26 mouse cellular contexts compared by ENCODE assay signal in the genomic region with DNA sequence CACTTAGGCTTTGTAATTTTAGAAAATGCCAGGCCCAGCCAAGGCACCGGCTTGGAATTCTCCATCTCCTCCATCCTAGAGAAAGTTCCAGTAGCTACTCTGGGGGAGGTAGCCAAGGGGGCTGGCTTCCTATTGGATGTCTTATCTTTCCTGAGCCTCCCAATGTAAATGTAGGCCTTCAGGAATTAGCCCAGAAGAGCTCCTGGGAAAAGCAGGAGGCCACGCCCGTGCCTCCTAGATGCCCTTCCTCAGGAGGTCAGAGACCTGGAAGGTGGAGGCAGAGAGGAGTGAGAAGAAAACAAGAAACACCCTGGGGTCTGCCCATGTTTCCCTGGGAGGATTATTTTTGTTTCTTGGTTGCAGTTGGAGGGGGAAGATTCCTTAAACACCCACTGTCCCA. TPM values are rescaled to one million over a fixed set of nuclear protein-coding genes. Genes with fewer than 3 reads are reported as not detected.
DNase-seq lines count a peak whose midpoint lies in the region; ATAC-seq and TF ChIP-seq lines count a peak whose summit lies in the region.
"Had no signal": no experiment of that assay in that cellular context is flagged by ENCODE, and none has a peak within 500 bp of the region (broad histone marks: within the 10 kb centered on the region; RNA-seq: fewer than 3 reads in every experiment).

No protein-coding gene starts in this region.

- no peak overlapping the region for H3K4me3 ChIP-seq in heart, embryonic 10.5 days
- no peak overlapping the region for H3K4me3 ChIP-seq in lung, postnatal 0 days (ENCODE audit: low read depth, low read length)
- H3K4me3 ChIP-seq: embryonic facial prominence, embryonic 10.5 days; embryonic facial prominence, embryonic 13.5 days; erythroblast, embryonic 14.5 days; forebrain, embryonic 12.5 days; forebrain, embryonic 15.5 days; heart, embryonic 13.5 days; hindbrain, embryonic 12.5 days; hindbrain, embryonic 15.5 days had no signal

- H3K27me3 ChIP-seq in heart, embryonic 10.5 days (ENCODE audit: insufficient read depth, poor library complexity, severe bottlenecking) = no peaks in the 10 kb centered on the region
- H3K27me3 ChIP-seq in lung, postnatal 0 days (replicated peaks; ENCODE audit: insufficient read depth, low read length) = no peaks in the 10 kb centered on the region
- H3K27me3 ChIP-seq: embryonic facial prominence, embryonic 13.5 days; forebrain, embryonic 12.5 days; forebrain, embryonic 15.5 days; heart, embryonic 13.5 days; hindbrain, embryonic 12.5 days; hindbrain, embryonic 15.5 days had no signal

- TF ChIP-seq EP300 in lung, postnatal 0 days (IDR thresholded peaks at IDR 0.05) = no peak

- H3K27ac ChIP-seq in heart, embryonic 10.5 days = peak overlapping the region; percentile 49; the same call in 1 of the 2 replicates
- peak overlapping the region; percentile 92 for H3K27ac ChIP-seq in lung, postnatal 0 days (ENCODE audit: low read length)
- H3K27ac ChIP-seq: embryonic facial prominence, embryonic 10.5 days; embryonic facial prominence, embryonic 13.5 days; forebrain, embryonic 12.5 days; forebrain, embryonic 15.5 days; heart, embryonic 13.5 days; hindbrain, embryonic 12.5 days; hindbrain, embryonic 15.5 days had no signal

- ATAC-seq in lung, postnatal 0 days = no peak
- ATAC-seq: forebrain, embryonic 15.5 days had no signal

- no peaks in the 10 kb centered on the region for H3K9me3 ChIP-seq in heart, embryonic 10.5 days
- no peaks in the 10 kb centered on the region for H3K9me3 ChIP-seq in lung, postnatal 0 days (ENCODE audit: low read length)
- H3K9me3 ChIP-seq: embryonic facial prominence, embryonic 10.5 days; embryonic facial prominence, embryonic 13.5 days; forebrain, embryonic 12.5 days; forebrain, embryonic 15.5 days; heart, embryonic 13.5 days; hindbrain, embryonic 12.5 days; hindbrain, embryonic 15.5 days had no signal

- TF ChIP-seq CTCF in lung, postnatal 0 days (IDR thresholded peaks at IDR 0.05) = no peak

- peaks cover 40% of the 10 kb centered on the region for H3K36me3 ChIP-seq in heart, embryonic 10.5 days
- no peaks in the 10 kb centered on the region for H3K36me3 ChIP-seq in lung, postnatal 0 days (ENCODE audit: insufficient read depth, low read length)
- H3K36me3 ChIP-seq: forebrain, embryonic 15.5 days; hindbrain, embryonic 15.5 days had no signal

- H3K4me2 ChIP-seq in lung, postnatal 0 days (replicated peaks; ENCODE audit: low read depth, low read length) = no peak overlapping the region
- H3K4me2 ChIP-seq: embryonic facial prominence, embryonic 13.5 days; forebrain, embryonic 12.5 days; forebrain, embryonic 15.5 days; heart, embryonic 13.5 days; hindbrain, embryonic 12.5 days; hindbrain, embryonic 15.5 days had no signal

- 71% methylated on average over 3 of the region's 3 CpGs for WGBS in heart, embryonic 10.5 days
- WGBS in lung, postnatal 0 days = 50% methylated on average over 3 of the region's 3 CpGs

- H3K9ac ChIP-seq in lung, postnatal 0 days (replicated peaks; ENCODE audit: low read depth) = no peak overlapping the region
- H3K9ac ChIP-seq: embryonic facial prominence, embryonic 13.5 days; forebrain, embryonic 12.5 days; forebrain, embryonic 15.5 days; hindbrain, embryonic 12.5 days; hindbrain, embryonic 15.5 days had no signal

- intact Hi-C loops in heart, postnatal 10 days (cut with DNase I) = no loop called here

- peaks cover 53% of the 10 kb centered on the region for H3K4me1 ChIP-seq in heart, embryonic 10.5 days
- H3K4me1 ChIP-seq in lung, postnatal 0 days (ENCODE audit: insufficient read depth, low read depth, low read length) = no peaks in the 10 kb centered on the region
- H3K4me1 ChIP-seq: forebrain, embryonic 15.5 days; hindbrain, embryonic 12.5 days; hindbrain, embryonic 15.5 days had no signal

- DNase-seq in heart, embryonic 10.5 days (ENCODE audit: low spot score) = no peak
- DNase-seq in heart, postnatal 10 days = no peak
- no peak for DNase-seq in lung, postnatal 0 days (ENCODE audit: low spot score)
- DNase-seq in lung, postnatal 25 days (ENCODE audit: low spot score) = no peak
- peak; percentile 89 for DNase-seq in ZHBTc4 (ENCODE audit: low read depth, low spot score)
- no peak for DNase-seq in spleen, adult 18-20 months
- no peak for DNase-seq in ovary, postnatal 10 days (ENCODE audit: low spot score)
- DNase-seq in kidney, postnatal 14 days = no peak
- DNase-seq: adrenal gland, adult 8-10 months; adrenal gland, postnatal 25 days; cerebellum, adult 11-12 months; cerebellum, adult 8-10 months; cerebellum, postnatal 10 days; cerebellum, postnatal 36 days; embryo, embryonic 11 days; gastrocnemius, postnatal 25 days; heart, adult 18-20 months had no signal

RNA-seq across cellular contexts. Expression of a gene that starts 12.6 kb away (rescaled TPM):
- polyA plus RNA-seq in heart, embryonic 10.5 days (2016; fragmentation: Nextera tagmentation; extraction: Ambion mirVana) = 3.4 and 3.7 TPM in 2 replicates
- 10 to 100 TPM in 1 of 2 experiments, 1 to 10 TPM in 1; 5.7 to 10.8 TPM for total RNA-seq in heart, postnatal 10 days (2021)
- polyA plus RNA-seq in lung, postnatal 0 days (2015; fragmentation: Nextera tagmentation; extraction: Ambion mirVana) = 5.4 and 5.5 TPM in 2 replicates

RNA-seq across cellular contexts. Expression of a gene that starts 21.4 kb away (rescaled TPM):
- 6.3 and 6.6 TPM in 2 replicates for polyA plus RNA-seq in heart, embryonic 10.5 days (2016; fragmentation: Nextera tagmentation; extraction: Ambion mirVana)
- total RNA-seq in heart, postnatal 10 days (2021) = 1 to 10 TPM; 4.3 to 6.8 TPM
- polyA plus RNA-seq in lung, postnatal 0 days (2015; fragmentation: Nextera tagmentation; extraction: Ambion mirVana) = 17.8 and 19.1 TPM in 2 replicates

RNA-seq across cellular contexts. Expression of a gene that starts 50.3 kb away (rescaled TPM):
- polyA plus RNA-seq in heart, embryonic 10.5 days (2016; fragmentation: Nextera tagmentation; extraction: Ambion mirVana) = 324 and 492 TPM in 2 replicates
- 100 to 1,000 TPM; 104 TPM for total RNA-seq in heart, postnatal 10 days (2021)
- polyA plus RNA-seq in lung, postnatal 0 days (2015; fragmentation: Nextera tagmentation; extraction: Ambion mirVana) = 430 and 477 TPM in 2 replicates

RNA-seq across cellular contexts. Expression of a gene that starts 54.0 kb away (rescaled TPM):
- 35.6 and 47.2 TPM in 2 replicates for polyA plus RNA-seq in heart, embryonic 10.5 days (2016; fragmentation: Nextera tagmentation; extraction: Ambion mirVana)
- 10 to 100 TPM; 77.2 to 85.4 TPM for total RNA-seq in heart, postnatal 10 days (2021)
- polyA plus RNA-seq in lung, postnatal 0 days (2015; fragmentation: Nextera tagmentation; extraction: Ambion mirVana) = 26.8 and 29.1 TPM in 2 replicates
- total RNA-seq: hematopoietic stem cell, adult 5-6 weeks had no signal
- polyA plus RNA-seq: erythroblast, embryonic 14.5 days had no signal
